In the genomic region with DNA sequence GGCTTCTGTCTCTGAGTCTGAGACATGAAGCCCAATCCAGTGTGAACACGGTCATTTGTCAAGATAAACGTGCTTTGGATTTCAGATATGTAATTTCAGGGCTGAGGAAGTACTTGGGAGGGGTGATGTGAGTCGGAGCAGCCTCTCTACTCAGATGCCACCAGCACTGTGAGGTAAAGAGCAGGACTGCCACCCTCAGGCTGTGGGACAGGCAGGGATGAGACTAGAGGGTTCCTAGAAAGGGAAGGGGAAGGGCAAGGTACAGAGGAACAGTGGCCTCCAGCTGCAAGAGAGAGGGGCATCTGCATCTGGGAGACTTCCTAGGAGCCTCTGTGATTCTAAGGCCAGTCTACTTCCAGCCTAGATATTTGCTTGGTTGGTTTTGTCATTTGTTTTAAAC, we compare ENCODE assay signal across 15 mouse cellular contexts.
DNase-seq lines count a peak whose midpoint lies in the region; ATAC-seq and TF ChIP-seq lines count a peak whose summit lies in the region.
"Had no signal": no experiment of that assay in that cellular context is flagged by ENCODE, and none has a peak within 500 bp of the region (broad histone marks: within the 10 kb centered on the region; RNA-seq: fewer than 3 reads in every experiment).

No protein-coding gene starts in this region.

- H3K36me3 ChIP-seq in heart, embryonic 15.5 days = no peaks in the 10 kb centered on the region
- H3K36me3 ChIP-seq in kidney, postnatal 0 days (ENCODE audit: insufficient read depth, low read length) = no peaks in the 10 kb centered on the region
- H3K36me3 ChIP-seq in stomach, postnatal 0 days (ENCODE audit: control insufficient read depth, insufficient read depth, low read length) = no peaks in the 10 kb centered on the region
- H3K36me3 ChIP-seq: G1E; hindbrain, embryonic 15.5 days had no signal

- H3K4me3 ChIP-seq in heart, embryonic 15.5 days = no peak overlapping the region
- H3K4me3 ChIP-seq in layer of hippocampus, adult 2 months = no peak overlapping the region
- H3K4me3 ChIP-seq in kidney, postnatal 0 days (replicated peaks; ENCODE audit: low read depth, low read length) = no peak overlapping the region
- no peak overlapping the region for H3K4me3 ChIP-seq in stomach, postnatal 0 days (ENCODE audit: low read depth, low read length)
- H3K4me3 ChIP-seq: hindbrain, embryonic 15.5 days had no signal

- intact Hi-C loops in heart, postnatal 14 days (cut with DNase I) = no loop called here

- WGBS in heart, embryonic 15.5 days = 9% methylated on average over 3 of the region's 3 CpGs
- 32% methylated on average over 3 of the region's 3 CpGs for WGBS in kidney, postnatal 0 days
- 39% methylated on average over 3 of the region's 3 CpGs for WGBS in stomach, postnatal 0 days

- H3K9ac ChIP-seq in heart, embryonic 15.5 days = no peak overlapping the region
- no peak overlapping the region for H3K9ac ChIP-seq in kidney, postnatal 0 days (ENCODE audit: low read depth, low read length)
- H3K9ac ChIP-seq in stomach, postnatal 0 days (ENCODE audit: low read length) = no peak overlapping the region
- H3K9ac ChIP-seq: hindbrain, embryonic 15.5 days had no signal

- no peak for TF ChIP-seq EP300 in stomach, postnatal 0 days (optimal IDR thresholded peaks at IDR 0.05)

- H3K4me1 ChIP-seq in heart, embryonic 15.5 days (replicated peaks) = no peaks in the 10 kb centered on the region
- no peaks in the 10 kb centered on the region for H3K4me1 ChIP-seq in kidney, postnatal 0 days (replicated peaks; ENCODE audit: insufficient read depth, low read length)
- no peaks in the 10 kb centered on the region for H3K4me1 ChIP-seq in stomach, postnatal 0 days (replicated peaks; ENCODE audit: control insufficient read depth, insufficient read depth)
- H3K4me1 ChIP-seq: hindbrain, embryonic 15.5 days had no signal

- no peak overlapping the region for H3K27ac ChIP-seq in heart, embryonic 15.5 days
- no peak overlapping the region for H3K27ac ChIP-seq in layer of hippocampus, adult 2 months
- H3K27ac ChIP-seq in kidney, postnatal 0 days = no peak overlapping the region
- H3K27ac ChIP-seq in stomach, postnatal 0 days (replicated peaks) = no peak overlapping the region
- H3K27ac ChIP-seq: hindbrain, embryonic 15.5 days had no signal

- DNase-seq in heart, postnatal 14 days = no peak
- DNase-seq in layer of hippocampus, adult 2 months (ENCODE audit: low spot score in 2 of 2) = no peak
- no peak for DNase-seq in layer of hippocampus, adult 18-20 months (ENCODE audit: low spot score in 2 of 2)
- no peak for DNase-seq in kidney, postnatal 0 days (ENCODE audit: low spot score)
- DNase-seq in stomach, postnatal 0 days (ENCODE audit: low spot score) = no peak
- no peak for DNase-seq in adrenal gland, postnatal 10 days
- DNase-seq: cerebellum, adult 9-10 months; gastrocnemius, postnatal 14 days; liver; lung, adult 2 months; lung, postnatal 36 days; midbrain, embryonic 14.5 days had no signal

- H3K9me3 ChIP-seq in heart, embryonic 15.5 days (replicated peaks) = no peaks in the 10 kb centered on the region
- no peaks in the 10 kb centered on the region for H3K9me3 ChIP-seq in kidney, postnatal 0 days (replicated peaks; ENCODE audit: low read length)
- H3K9me3 ChIP-seq in stomach, postnatal 0 days (ENCODE audit: control insufficient read depth, low read length) = no peaks in the 10 kb centered on the region
- H3K9me3 ChIP-seq: G1E; hindbrain, embryonic 15.5 days had no signal

- H3K27me3 ChIP-seq in heart, embryonic 15.5 days = no peaks in the 10 kb centered on the region
- no peaks in the 10 kb centered on the region for H3K27me3 ChIP-seq in kidney, postnatal 0 days (ENCODE audit: insufficient read depth, low read length)
- H3K27me3 ChIP-seq in stomach, postnatal 0 days (ENCODE audit: control insufficient read depth, insufficient read depth, low read length) = no peaks in the 10 kb centered on the region
- H3K27me3 ChIP-seq: hindbrain, embryonic 15.5 days had no signal

- 0 out of 2 replicates have a peak, but pooled peaks have one; percentile 35 for ATAC-seq in heart, embryonic 15.5 days (replicated peaks; ENCODE audit: insufficient number of reproducible peaks, insufficient read depth, low FRiP score, low read depth)
- no peak for ATAC-seq in kidney, postnatal 0 days (replicated peaks; ENCODE audit: low FRiP score, low read depth)
- no peak for ATAC-seq in stomach, postnatal 0 days (ENCODE audit: low FRiP score, low TSS enrichment)

- H3K4me2 ChIP-seq in heart, embryonic 15.5 days = no peak overlapping the region
- no peak overlapping the region for H3K4me2 ChIP-seq in kidney, postnatal 0 days (ENCODE audit: low read length)
- H3K4me2 ChIP-seq in stomach, postnatal 0 days (replicated peaks; ENCODE audit: low read depth) = no peak overlapping the region
- H3K4me2 ChIP-seq: hindbrain, embryonic 15.5 days had no signal

- TF ChIP-seq CTCF in layer of hippocampus, adult 2 months (conservative IDR thresholded peaks at IDR 0.05) = peak; percentile 35
- peak; percentile 48; the same call in 1 of the 2 replicates for TF ChIP-seq CTCF in kidney, postnatal 0 days (IDR thresholded peaks at IDR 0.05; ENCODE audit: low read depth)
- TF ChIP-seq CTCF in stomach, postnatal 0 days (IDR thresholded peaks at IDR 0.05; ENCODE audit: low read depth) = peak; percentile 41
